Mouse (Mus musculus) lung, embryonic 16.5 days (tissue): ENCODE results near the gene Cyb561. TPM values are rescaled to one million over a fixed set of nuclear protein-coding genes. Genes with fewer than 3 reads are reported as not detected.

Source experiments
- ATAC-seq: fragments of 200-750 bp; cut with Nextera tagmentation; 2 replicates; pipeline ENCODE4 v1.8.0; 2017; ENCODE audit warnings: low read depth, mild to moderate bottlenecking, moderate library complexity
- H3K27ac ChIP-seq: fragments of 300-500 bp; sonication (generic); 2 replicates; pipeline ENCODE4 v1.5.1; 2014; ENCODE audit warnings: mild to moderate bottlenecking, control low read depth, low read length
- H3K27me3 ChIP-seq: fragments of 300-500 bp; sonication (generic); 2 replicates; pipeline ENCODE4 v1.6.1; 2014; ENCODE audit warnings: low read depth, low read length, mixed read lengths; ENCODE audit not compliant: control insufficient read depth, insufficient read depth
- H3K36me3 ChIP-seq: fragments of 300-500 bp; sonication (generic); 2 replicates; pipeline ENCODE4 v1.6.1; 2014; ENCODE audit warnings: low read length; ENCODE audit not compliant: control insufficient read depth, insufficient read depth
- H3K4me1 ChIP-seq: fragments of 300-500 bp; sonication (generic); replicated peaks from 2 replicates; pipeline ENCODE4 v1.6.1; 2014; ENCODE audit warnings: low read length, mixed read lengths; ENCODE audit not compliant: control insufficient read depth, insufficient read depth
- H3K4me2 ChIP-seq: fragments of 300-500 bp; sonication (generic); 2 replicates; pipeline ENCODE4 v1.6.1; 2014; ENCODE audit warnings: low read depth, low read length, control low read depth
- H3K4me3 ChIP-seq: fragments of 300-500 bp; sonication (generic); 2 replicates; pipeline ENCODE4 v1.5.1; 2014; ENCODE audit warnings: mild to moderate bottlenecking, low read length, control low read depth
- H3K9ac ChIP-seq: fragments of 300-500 bp; sonication (generic); 2 replicates; pipeline ENCODE4 v1.6.1; 2014; ENCODE audit warnings: low read length, control low read depth
- H3K9me3 ChIP-seq: fragments of 300-500 bp; sonication (generic); 2 replicates; pipeline ENCODE4 v1.6.1; 2016; ENCODE audit warnings: low read length; ENCODE audit not compliant: control insufficient read depth
- WGBS: fragments of 180-500 bp; shearing (Covaris S2); extraction: QIAGEN DNeasy Blood & Tissue Kit; methylation state at CpG from one replicate; pipeline ENCODE4 v1.1.7; 2014; 5-methylcytosine and 5-hydroxymethylcytosine counted together
- polyA plus RNA-seq: library from polyadenylated mRNA; unstranded; fragments of >200 nt; fragmentation: Nextera tagmentation; extraction: Ambion mirVana; gene quantifications from 2 replicates; pipeline ENCODE4 v1.2.1, GENCODE M21; 2015

Gene Cyb561
- polyA plus RNA-seq, 1 experiment from 2014 or later, result 41.9 TPM

GRCm38 (mm10) chr11:105944770-105945672 lies 8.1 kb downstream of the Cyb561 start:
- H3K4me1 ChIP-seq, result peaks cover 32% of the 10 kb centered on the region
- peak overlapping the region; percentile 75; the same call in 1 of the 2 replicates for H3K9ac ChIP-seq
- peak overlapping the region; percentile 69 for H3K4me3 ChIP-seq
- H3K4me2 ChIP-seq, result peak overlapping the region; percentile 96
- peaks cover 6% of the 10 kb centered on the region; the same call in 1 of the 2 replicates for H3K27me3 ChIP-seq
- WGBS, result 49% methylated on average over 16 of the region's 16 CpGs
- no peaks in the 10 kb centered on the region for H3K9me3 ChIP-seq
- peak overlapping the region; percentile 94 for H3K27ac ChIP-seq
- ATAC-seq, result peak; percentile 62
- no peaks in the 10 kb centered on the region for H3K36me3 ChIP-seq

- H3K4me3 ChIP-seq, result peak overlapping the region; percentile 69
- under 1% methylated on average over 59 of the region's 59 CpGs for WGBS
- peak; percentile 73 for ATAC-seq
These were observed 9.0 kb downstream of the Cyb561 start for GRCm38 (mm10) chr11:105944126-105944621.

GRCm38 (mm10) chr11:105943133-105944102 lies 9.7 kb downstream of the Cyb561 start:
- Histone ChIP-seq H3K36me3 (no peaks in the 10 kb centered on the region), H3K9me3 (no peaks in the 10 kb centered on the region), H3K27ac (peak overlapping the region; percentile 94), H3K4me3 (peak overlapping the region; percentile 69), H3K4me2 (peak overlapping the region; percentile 96), H3K9ac (peak overlapping the region; percentile 75), H3K27me3 (peaks cover 6% of the 10 kb centered on the region; the same call in 1 of the 2 replicates), H3K4me1 (peaks cover 32% of the 10 kb centered on the region)
- 5% methylated on average over 41 of the region's 47 CpGs for WGBS
- ATAC-seq, result peak; percentile 52

More at GRCm38 (mm10) chr11:105944126-105944621, 9.0 kb downstream of the Cyb561 start:
- Histone ChIP-seq H3K27ac (peak overlapping the region; percentile 94), H3K27me3 (peaks cover 6% of the 10 kb centered on the region; the same call in 1 of the 2 replicates), H3K4me1 (peaks cover 32% of the 10 kb centered on the region), H3K36me3 (no peaks in the 10 kb centered on the region), H3K4me2 (peak overlapping the region; percentile 96), H3K9ac (peak overlapping the region; percentile 75), H3K9me3 (no peaks in the 10 kb centered on the region)

DNA sequence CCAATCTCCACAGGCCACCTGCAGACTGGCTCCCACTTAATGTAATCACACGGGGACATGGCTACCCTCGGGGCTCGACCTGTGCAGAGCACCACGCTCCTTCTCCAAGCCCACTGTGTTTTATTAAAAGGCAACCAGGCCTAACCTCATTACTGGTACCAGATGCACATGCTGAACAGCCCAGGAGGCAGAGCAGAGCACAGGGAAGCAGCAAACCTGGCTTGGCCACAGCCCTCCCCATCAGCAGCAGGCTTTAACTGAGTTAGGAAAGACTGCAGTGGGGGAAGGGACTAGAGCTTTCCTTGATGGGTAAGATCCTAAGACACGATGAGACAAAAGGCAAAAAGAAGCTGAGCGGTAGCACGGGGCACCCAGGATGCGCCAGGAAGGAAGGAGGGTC lies 11.2 kb downstream of the Cyb561 start:
- no peak overlapping the region for H3K4me3 ChIP-seq
- peaks cover 28% of the 10 kb centered on the region for H3K4me1 ChIP-seq
- no peaks in the 10 kb centered on the region for H3K36me3 ChIP-seq
- H3K9ac ChIP-seq, result no peak overlapping the region
- H3K27me3 ChIP-seq, result peaks cover 6% of the 10 kb centered on the region; the same call in 1 of the 2 replicates
- no peak for ATAC-seq
- no peak overlapping the region for H3K27ac ChIP-seq
- no peak overlapping the region for H3K4me2 ChIP-seq
- WGBS, result 66% methylated on average over 8 of the region's 8 CpGs
- no peaks in the 10 kb centered on the region for H3K9me3 ChIP-seq

DNA sequence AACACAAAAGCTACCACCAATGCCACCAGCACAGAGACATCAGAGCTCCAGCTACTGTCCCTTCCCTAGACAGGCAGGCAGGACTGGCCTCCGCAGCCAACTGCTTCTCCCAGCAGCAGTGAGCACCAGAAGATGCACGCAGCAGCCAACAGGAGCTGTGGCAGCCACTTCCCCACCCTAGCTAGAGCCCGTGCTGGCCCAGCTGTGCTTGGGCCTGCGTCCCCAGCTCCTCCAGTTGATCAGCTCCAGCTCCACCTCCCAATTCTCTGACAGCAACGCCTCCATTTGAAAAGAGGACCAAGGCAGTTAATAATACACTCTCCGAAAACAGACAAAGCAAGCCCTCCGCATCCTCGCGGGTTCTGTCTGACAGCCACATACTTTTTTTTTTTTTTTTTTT lies 14.4 kb downstream of the Cyb561 start:
- Histone ChIP-seq H3K36me3 (no peaks in the 10 kb centered on the region), H3K9ac (no peak overlapping the region), H3K4me3 (no peak overlapping the region), H3K9me3 (no peaks in the 10 kb centered on the region), H3K27ac (no peak overlapping the region), H3K4me2 (no peak overlapping the region), H3K4me1 (peaks cover 13% of the 10 kb centered on the region), H3K27me3 (peaks cover 6% of the 10 kb centered on the region; the same call in 1 of the 2 replicates)
- no peak for ATAC-seq
- WGBS, result 50% methylated on average over 9 of the region's 9 CpGs

DNA sequence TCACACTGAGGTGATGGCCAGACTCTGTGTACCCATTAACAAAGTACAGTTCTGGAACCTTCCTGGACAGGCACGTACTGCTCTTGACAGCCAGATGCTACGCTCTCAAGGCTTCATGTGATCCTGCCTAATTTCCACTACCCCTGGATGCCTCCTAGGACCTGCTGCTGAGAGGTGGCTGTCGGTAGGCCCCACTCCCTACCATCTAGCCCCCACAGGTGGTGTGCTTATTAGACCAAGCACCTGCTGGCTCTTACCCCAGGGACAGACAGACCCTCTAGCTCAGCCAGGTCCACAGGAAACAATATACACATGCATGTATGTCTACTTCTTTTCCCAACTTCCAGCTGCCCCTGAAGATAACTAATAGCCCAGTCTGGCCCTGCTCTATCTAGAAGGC lies 16.2 kb downstream of the Cyb561 start:
- no peak overlapping the region for H3K27ac ChIP-seq
- no peak overlapping the region for H3K9ac ChIP-seq
- H3K9me3 ChIP-seq, result no peaks in the 10 kb centered on the region
- no peaks in the 10 kb centered on the region for H3K27me3 ChIP-seq
- peaks cover 16% of the 10 kb centered on the region for H3K4me1 ChIP-seq
- no peak overlapping the region for H3K4me3 ChIP-seq
- no peak overlapping the region for H3K4me2 ChIP-seq
- 90% methylated on average over 3 of the region's 3 CpGs for WGBS
- H3K36me3 ChIP-seq, result no peaks in the 10 kb centered on the region
- ATAC-seq, result no peak

DNA sequence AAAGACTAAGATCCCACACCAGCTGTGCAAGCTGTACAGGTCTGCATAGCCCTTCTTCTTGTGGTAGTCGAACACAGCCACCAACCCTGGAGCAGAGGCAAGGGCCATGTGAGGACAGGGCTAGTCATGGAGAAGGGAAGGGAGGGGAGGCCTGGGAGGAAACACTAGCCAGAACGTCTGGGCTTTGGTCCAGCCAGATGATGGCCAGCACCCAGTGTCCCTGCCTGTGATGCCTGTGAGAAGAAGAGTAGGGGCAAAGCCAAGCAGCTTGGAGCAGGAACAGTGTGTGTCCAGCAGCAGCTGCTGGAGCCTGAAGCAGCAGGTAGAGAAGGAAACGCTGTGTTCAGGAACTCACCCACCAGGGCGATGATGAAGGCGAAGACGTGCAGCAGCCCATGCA lies 16.9 kb downstream of the Cyb561 start:
- ATAC-seq, result no peak
- Histone ChIP-seq H3K4me1 (peaks cover 16% of the 10 kb centered on the region), H3K4me3 (no peak overlapping the region), H3K4me2 (no peak overlapping the region), H3K9ac (no peak overlapping the region), H3K27ac (no peak overlapping the region), H3K9me3 (no peaks in the 10 kb centered on the region), H3K27me3 (no peaks in the 10 kb centered on the region), H3K36me3 (no peaks in the 10 kb centered on the region)
- 78% methylated on average over 6 of the region's 6 CpGs for WGBS

DNA sequence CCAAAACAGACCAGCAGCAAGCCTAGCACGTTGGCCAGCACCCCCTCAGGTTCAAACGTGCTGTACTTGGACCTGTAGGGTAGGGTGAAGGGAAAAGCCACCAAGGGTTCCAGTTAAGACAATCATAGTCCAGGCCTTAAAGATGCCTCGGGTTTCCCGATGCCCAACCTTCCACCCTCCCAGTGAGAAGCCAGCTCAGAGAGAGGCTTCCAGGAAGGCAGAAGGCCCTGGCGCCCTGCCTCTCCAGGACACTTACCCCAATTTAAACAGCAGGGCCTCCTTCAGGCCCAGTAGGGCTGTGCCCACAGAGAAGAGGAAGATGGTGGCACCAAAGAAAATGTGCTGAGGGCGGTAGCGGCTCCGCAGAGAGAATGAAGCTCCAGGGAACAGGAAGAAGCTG lies 17.6 kb downstream of the Cyb561 start:
- H3K4me3 ChIP-seq, result no peak overlapping the region
- H3K4me2 ChIP-seq, result no peak overlapping the region
- H3K27me3 ChIP-seq, result no peaks in the 10 kb centered on the region
- H3K36me3 ChIP-seq, result no peaks in the 10 kb centered on the region
- H3K27ac ChIP-seq, result no peak overlapping the region
- WGBS, result 87% methylated on average over 8 of the region's 8 CpGs
- 0 out of 2 replicates have a peak overlapping the region, but pooled peaks have one; percentile 23 for H3K9ac ChIP-seq
- no peak for ATAC-seq
- peaks cover 16% of the 10 kb centered on the region for H3K4me1 ChIP-seq
- no peaks in the 10 kb centered on the region for H3K9me3 ChIP-seq
